Mouse (Mus musculus): Measurements from ENCODE around the gene Sdf2l1.

- TF ChIP-seq POLR2AphosphoS2 (IDR thresholded peaks at IDR 0.05; ENCODE audit: insufficient read length, low read depth), result no peak
- no peak for TF ChIP-seq POLR2A (IDR thresholded peaks at IDR 0.05; ENCODE audit: insufficient read length, low read depth)
- TF ChIP-seq MAX (IDR thresholded peaks at IDR 0.05; ENCODE audit: low read depth), result no peak
- no peak for TF ChIP-seq USF1 (IDR thresholded peaks at IDR 0.05; ENCODE audit: low read depth)
- TF ChIP-seq CEBPB (IDR thresholded peaks at IDR 0.05; ENCODE audit: insufficient read depth, poor library complexity, severe bottlenecking), result no peak
- no peak for TF ChIP-seq MYOD1 (IDR thresholded peaks at IDR 0.05; ENCODE audit: control insufficient read depth in 1 of 3, insufficient read length in 2 of 3, low read depth in 2 of 3)
- TF ChIP-seq TCF12 (IDR thresholded peaks at IDR 0.05; ENCODE audit: insufficient read depth, poor library complexity, severe bottlenecking), result no peak
- no peak for TF ChIP-seq MYOG (IDR thresholded peaks at IDR 0.05; ENCODE audit: control insufficient read depth in 1 of 3, insufficient read depth in 1 of 3, insufficient read length in 2 of 3, low read depth in 2 of 3)
- TF ChIP-seq REST (IDR thresholded peaks at IDR 0.05; ENCODE audit: insufficient read depth, insufficient read length), result no peak
- TF ChIP-seq SRF (IDR thresholded peaks at IDR 0.05; ENCODE audit: control insufficient read depth, insufficient read length, low read depth), result no peak
- TF ChIP-seq E2F4 (IDR thresholded peaks at IDR 0.05; ENCODE audit: insufficient read depth), result no peak
- TF ChIP-seq TCF3 (IDR thresholded peaks at IDR 0.05; ENCODE audit: insufficient read length, low read depth), result no peak
Measured at GRCm38 (mm10) chr16:17137355-17137754, 5.2 kb upstream of the Sdf2l1 start.
